Mouse (Mus musculus) erythroblast, embryonic 14.5 days (primary cell): ENCODE data around the gene Mical3.

ENCODE experiments used
- GATA1 ChIP-seq: IDR thresholded peaks from 2 replicates; pipeline ENCODE4 v1.6.1; 2012; ENCODE audit warnings: low read length, inconsistent platforms, mixed read lengths
- TAL1 ChIP-seq: IDR thresholded peaks from 3 replicates; pipeline ENCODE4 v1.6.1; 2012; ENCODE audit warnings: low read length, inconsistent platforms, mixed read lengths

- TF ChIP-seq GATA1 (no peak), TAL1 (no peak)
These were observed 22.4 kb upstream of the Mical3 start for GRCm38 (mm10) chr6:121153177-121153576.
